Mouse (Mus musculus) liver, embryonic 15.5 days (tissue): ENCODE results near the gene Ubxn1. TPM values are rescaled to one million over a fixed set of nuclear protein-coding genes. Genes with fewer than 3 reads are reported as not detected.
"Not testable (repeated sequence)": the region's sequence is repeated elsewhere in the genome, so short reads cannot be mapped to it uniquely, and the experiment has no call there.

Experiments
- ATAC-seq: fragments of 200-750 bp; cut with Nextera tagmentation; 2 replicates; pipeline ENCODE4 v1.8.0; 2017; ENCODE audit warnings: moderate number of reproducible peaks, mild to moderate bottlenecking, moderate library complexity; ENCODE audit not compliant: insufficient read depth
- H3K27ac ChIP-seq: fragments of 300-500 bp; sonication (generic); replicated peaks from 2 replicates; pipeline ENCODE4 v1.5.1; 2015; ENCODE audit warnings: mild to moderate bottlenecking, inconsistent platforms
- H3K27me3 ChIP-seq: fragments of 300-500 bp; sonication (generic); 2 replicates; pipeline ENCODE4 v1.6.1; 2015; ENCODE audit warnings: mild to moderate bottlenecking, inconsistent platforms
- H3K36me3 ChIP-seq: fragments of 300-500 bp; sonication (generic); replicated peaks from 2 replicates; pipeline ENCODE4 v1.6.1; 2015; ENCODE audit warnings: moderate library complexity, mild to moderate bottlenecking, inconsistent platforms
- H3K4me1 ChIP-seq: fragments of 300-500 bp; sonication (generic); replicated peaks from 2 replicates; pipeline ENCODE4 v1.6.1; 2015; ENCODE audit warnings: inconsistent platforms
- H3K4me2 ChIP-seq: fragments of 300-500 bp; sonication (generic); 2 replicates; pipeline ENCODE4 v1.6.1; 2015; ENCODE audit warnings: moderate library complexity, mild to moderate bottlenecking, inconsistent platforms
- H3K4me3 ChIP-seq: fragments of 300-500 bp; sonication (generic); replicated peaks from 2 replicates; pipeline ENCODE4 v1.5.1; 2015; ENCODE audit warnings: mild to moderate bottlenecking, inconsistent platforms
- H3K9ac ChIP-seq: fragments of 300-500 bp; sonication (generic); 2 replicates; pipeline ENCODE4 v1.6.1; 2015; ENCODE audit warnings: moderate library complexity, mild to moderate bottlenecking, inconsistent platforms
- H3K9me3 ChIP-seq: fragments of 300-500 bp; sonication (generic); replicated peaks from 2 replicates; pipeline ENCODE4 v1.6.1; 2016; ENCODE audit warnings: inconsistent platforms
- WGBS: fragments of 180-500 bp; shearing (Covaris S2); methylation state at CpG from one replicate; pipeline ENCODE4 v1.1.7; 2015; ENCODE audit warnings: mixed read lengths; ENCODE audit not compliant: insufficient replicate concordance; 5-methylcytosine and 5-hydroxymethylcytosine counted together
- polyA plus RNA-seq: library from polyadenylated mRNA; unstranded; fragments of >200 nt; fragmentation: Nextera tagmentation; extraction: Ambion mirVana; gene quantifications from 2 replicates; pipeline ENCODE4 v1.2.1, GENCODE M21; 2015

Gene Ubxn1
- polyA plus RNA-seq, 1 experiment from 2014 or later, result 90.4 TPM

DNA sequence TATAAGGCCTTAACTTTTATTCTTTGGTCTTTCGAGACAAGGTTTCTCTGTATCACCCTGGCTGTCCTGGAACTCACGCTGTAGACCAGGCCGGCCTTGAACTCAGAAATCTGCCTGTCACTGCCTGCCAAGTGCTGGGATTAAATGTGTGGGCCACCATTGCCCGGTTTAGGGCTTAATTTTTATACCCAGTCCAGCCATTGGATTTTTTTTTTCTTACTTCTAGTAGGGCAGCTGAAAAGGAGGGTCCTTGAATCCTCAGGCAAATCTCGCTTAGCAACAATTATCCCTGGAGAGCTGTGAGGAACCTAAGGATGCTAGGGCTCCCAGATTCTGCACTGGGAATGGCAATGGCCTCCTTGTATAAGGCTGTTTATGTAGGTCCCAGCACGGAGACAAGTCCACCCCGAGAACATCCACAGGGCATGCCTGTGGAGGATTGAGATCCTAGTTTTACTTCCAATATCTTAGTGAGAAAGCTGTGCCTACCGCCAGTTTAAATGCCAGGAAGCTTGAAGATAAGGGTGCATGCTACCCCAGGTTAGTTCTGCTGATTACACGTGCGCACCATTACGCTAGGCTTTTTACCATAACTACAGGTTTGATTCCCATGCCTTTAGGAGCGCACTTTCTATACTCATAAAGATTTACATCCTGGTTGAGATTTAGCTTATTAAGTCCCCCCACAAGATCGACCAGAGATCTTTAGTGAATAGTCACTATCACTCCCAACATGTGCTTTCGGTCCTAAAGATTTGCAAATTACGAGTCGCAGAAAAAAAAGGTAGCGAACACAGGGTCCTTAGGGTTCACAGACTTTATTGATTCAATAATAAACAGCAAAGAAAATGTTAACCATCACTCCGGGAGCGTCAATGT is 16.5 kb downstream of the Ubxn1 start:
- Histone ChIP-seq H3K9me3 (no peaks in the 10 kb centered on the region), H3K4me2 (peak overlapping the region; percentile 78), H3K27ac (peak overlapping the region; percentile 75), H3K4me3 (peak overlapping the region; percentile 76), H3K27me3 (no peaks in the 10 kb centered on the region), H3K36me3 (peaks cover 20% of the 10 kb centered on the region), H3K4me1 (peaks cover 46% of the 10 kb centered on the region), H3K9ac (peak overlapping the region; percentile 81)
- no peak for ATAC-seq
- 9% methylated on average over 19 of the region's 19 CpGs for WGBS

GRCm38 (mm10) chr19:8888511-8889385 is 17.5 kb downstream of the Ubxn1 start, which contains the start of the genes 1810009A15Rik and Gm49416:
1810009A15Rik (plus strand) TSS chr19:8888853.
Gm49416 (plus strand) TSS chr19:8888926.
- H3K27ac ChIP-seq, result peak within 1 kb of the TSS; percentile 87
- H3K9ac ChIP-seq, result peak within 1 kb of the TSS; percentile 81
- H3K4me1 ChIP-seq, result peaks cover 54% of the 10 kb centered on the region
- no peaks in the 10 kb centered on the region for H3K9me3 ChIP-seq
- ATAC-seq, result peak; percentile 89
- WGBS, result under 1% methylated on average over 58 of the region's 58 CpGs
- H3K36me3 ChIP-seq, result peaks cover 20% of the 10 kb centered on the region
- H3K27me3 ChIP-seq, result no peaks in the 10 kb centered on the region
- peak within 1 kb of the TSS; percentile 78 for H3K4me2 ChIP-seq
- peak within 1 kb of the TSS; percentile 76 for H3K4me3 ChIP-seq

DNA sequence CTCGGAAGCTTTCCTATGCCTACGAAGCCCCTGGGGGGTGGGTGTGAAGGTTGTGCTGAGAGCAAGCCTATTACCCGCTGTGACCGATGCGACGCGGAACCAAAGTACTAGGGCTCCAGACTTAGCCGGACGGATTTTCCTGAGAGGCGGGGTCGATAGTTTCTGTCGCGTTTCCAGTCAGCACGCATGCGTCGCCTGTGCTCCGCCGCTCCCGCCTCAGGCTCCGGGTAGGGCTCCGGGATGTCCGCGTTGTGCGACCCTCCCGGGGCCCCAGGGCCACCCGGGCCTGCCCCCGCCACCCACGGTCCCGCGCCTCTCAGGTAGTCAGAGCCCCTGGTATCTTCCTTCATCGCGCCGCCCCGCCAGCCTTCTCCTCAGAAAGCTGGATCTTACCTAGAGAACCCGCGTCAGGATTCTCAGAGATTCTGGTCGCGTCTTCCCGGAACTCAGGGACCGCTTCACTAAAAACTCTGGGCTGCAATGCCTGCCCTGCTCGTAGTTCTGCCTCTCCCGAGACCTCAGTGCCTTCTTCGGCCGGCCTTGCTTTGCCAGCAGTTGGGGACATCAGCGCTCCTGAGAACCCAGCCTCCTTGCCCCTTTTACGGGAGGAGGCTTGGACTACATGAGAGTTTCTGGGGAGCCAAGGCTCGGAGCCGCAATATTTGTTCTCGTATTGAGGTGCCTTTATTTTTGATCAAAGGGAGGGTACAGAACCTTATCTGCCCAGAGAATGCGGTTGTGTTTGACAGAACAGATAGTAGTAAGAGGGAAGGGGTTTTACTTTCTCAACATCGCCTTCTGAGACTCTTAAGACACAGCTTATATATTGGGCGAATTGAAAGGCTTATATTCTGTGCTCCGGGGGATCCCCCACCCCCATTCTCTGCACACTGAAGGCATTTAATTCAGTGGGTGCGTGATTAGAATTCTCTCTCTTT is 21.8 kb downstream of the Ubxn1 start, which contains the start of gene Ints5:
Ints5 (plus strand) TSS at position 177 of the 938 bp plus-strand sequence.
- H3K4me2 ChIP-seq, result peak within 1 kb of the TSS; percentile 78
- peak within 1 kb of the TSS; percentile 95 for H3K4me3 ChIP-seq
- peak within 1 kb of the TSS; percentile 96 for H3K9ac ChIP-seq
- H3K36me3 ChIP-seq, result peaks cover 48% of the 10 kb centered on the region
- peak; percentile 45 for ATAC-seq
- peaks cover 71% of the 10 kb centered on the region for H3K4me1 ChIP-seq
- H3K9me3 ChIP-seq, result no peaks in the 10 kb centered on the region
- WGBS, result 1% methylated on average over 54 of the region's 54 CpGs
- H3K27me3 ChIP-seq, result no peaks in the 10 kb centered on the region
- peak within 1 kb of the TSS; percentile 93 for H3K27ac ChIP-seq

- Histone ChIP-seq H3K4me2 (peak overlapping the region; percentile 20), H3K27ac (0 out of 2 replicates have a peak overlapping the region, but pooled peaks have one; percentile 20), H3K27me3 (no peaks in the 10 kb centered on the region), H3K9me3 (no peaks in the 10 kb centered on the region), H3K9ac (no peak overlapping the region), H3K36me3 (peaks cover 40% of the 10 kb centered on the region), H3K4me1 (peaks cover 74% of the 10 kb centered on the region), H3K4me3 (no peak overlapping the region)
- ATAC-seq, result no peak
- 85% methylated on average over 9 of the region's 9 CpGs for WGBS
Measured at GRCm38 (mm10) chr19:8895397-8895960, 24.2 kb downstream of the Ubxn1 start.

- H3K4me2 ChIP-seq, result peak overlapping the region; percentile 20; the same call in 1 of the 2 replicates
- peaks cover 76% of the 10 kb centered on the region for H3K4me1 ChIP-seq
- H3K4me3 ChIP-seq, H3K9ac ChIP-seq, ATAC-seq, H3K27me3 ChIP-seq, H3K9me3 ChIP-seq: not testable (repeated sequence)
- 71% methylated on average over 5 of the region's 5 CpGs for WGBS
- peak overlapping the region; percentile 90 for H3K27ac ChIP-seq
- peaks cover 36% of the 10 kb centered on the region for H3K36me3 ChIP-seq
Measured at GRCm38 (mm10) chr19:8896231-8896630, 24.9 kb downstream of the Ubxn1 start.

- H3K27me3 ChIP-seq, H3K9me3 ChIP-seq: not testable (repeated sequence)
- Histone ChIP-seq H3K4me2 (peak overlapping the region; percentile 81), H3K36me3 (peaks cover 43% of the 10 kb centered on the region), H3K4me3 (peak overlapping the region; percentile 86), H3K27ac (peak overlapping the region; percentile 90), H3K4me1 (peaks cover 70% of the 10 kb centered on the region), H3K9ac (peak overlapping the region; percentile 91)
- ATAC-seq, result peak; percentile 33
- WGBS, result 40% methylated on average over 21 of the region's 21 CpGs
Measured at GRCm38 (mm10) chr19:8897211-8897864, 26.0 kb downstream of the Ubxn1 start.

DNA sequence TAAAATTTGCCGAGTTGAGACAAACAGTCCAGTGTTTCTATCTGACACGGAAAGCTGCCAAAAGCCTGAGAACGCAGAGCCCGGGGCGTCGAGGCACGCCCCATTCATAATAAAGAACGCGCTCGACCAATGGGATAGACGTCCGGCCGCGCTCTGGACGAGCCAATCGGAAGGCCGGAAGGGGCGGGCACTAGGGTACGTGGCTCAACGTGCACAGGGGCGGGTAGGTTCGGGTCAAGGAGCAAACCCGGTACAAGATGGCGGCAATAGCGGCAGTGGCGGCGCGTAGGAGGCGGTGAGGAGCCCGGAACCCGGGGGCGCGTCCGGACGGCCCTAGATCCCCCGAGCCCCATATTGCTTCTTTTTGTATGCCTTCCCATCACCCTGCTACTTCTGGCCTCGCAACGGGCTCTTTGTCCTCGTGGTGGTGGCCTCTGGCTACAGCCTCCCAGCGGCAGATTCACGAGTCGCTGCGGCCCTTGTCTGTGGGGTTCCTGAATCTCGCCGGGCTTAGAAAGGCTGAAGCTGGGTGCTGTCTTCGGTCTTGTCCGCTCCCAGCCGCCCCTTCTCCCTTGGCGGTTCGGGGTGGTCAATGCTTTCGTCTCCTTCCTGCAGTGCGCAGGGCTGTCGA is 26.7 kb downstream of the Ubxn1 start, which contains the start of gene Ganab:
Ganab (plus strand) TSS at position 207 of the 631 bp plus-strand sequence.
- H3K4me1 ChIP-seq, result peaks cover 66% of the 10 kb centered on the region
- H3K4me2 ChIP-seq, result peak within 1 kb of the TSS; percentile 81
- no peaks in the 10 kb centered on the region for H3K9me3 ChIP-seq
- H3K9ac ChIP-seq, result peak within 1 kb of the TSS; percentile 91
- peak within 1 kb of the TSS; percentile 90 for H3K27ac ChIP-seq
- under 1% methylated on average over 53 of the region's 53 CpGs for WGBS
- H3K27me3 ChIP-seq, result no peaks in the 10 kb centered on the region
- peak; percentile 98 for ATAC-seq
- H3K36me3 ChIP-seq, result peaks cover 47% of the 10 kb centered on the region
- peak within 1 kb of the TSS; percentile 86 for H3K4me3 ChIP-seq

DNA sequence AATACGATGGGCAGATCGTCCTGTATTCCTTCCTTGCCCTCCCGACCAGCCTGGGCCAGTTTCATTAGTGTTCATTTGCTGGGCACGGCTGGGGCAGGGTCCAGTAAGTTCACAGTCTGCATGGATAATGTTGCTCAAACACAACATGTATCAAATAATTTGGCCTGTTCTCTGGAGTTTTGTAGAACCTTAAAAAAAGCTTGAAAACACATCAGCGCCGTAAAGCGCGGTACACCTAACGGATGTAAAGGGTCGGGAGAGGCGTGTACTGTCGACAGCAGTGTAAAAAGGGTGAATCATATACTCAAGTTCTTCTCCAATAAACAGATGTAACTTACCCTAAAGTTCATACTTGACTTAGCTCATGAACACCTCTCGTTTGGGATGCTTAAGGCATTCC is 27.3 kb downstream of the Ubxn1 start:
- no peak for ATAC-seq
- Histone ChIP-seq H3K36me3 (peaks cover 53% of the 10 kb centered on the region), H3K27ac (peak overlapping the region; percentile 90), H3K27me3 (no peaks in the 10 kb centered on the region), H3K4me1 (peaks cover 61% of the 10 kb centered on the region), H3K4me2 (peak overlapping the region; percentile 81), H3K9me3 (no peaks in the 10 kb centered on the region), H3K9ac (peak overlapping the region; percentile 91), H3K4me3 (peak overlapping the region; percentile 86)
- 3% methylated on average over 13 of the region's 13 CpGs for WGBS

DNA sequence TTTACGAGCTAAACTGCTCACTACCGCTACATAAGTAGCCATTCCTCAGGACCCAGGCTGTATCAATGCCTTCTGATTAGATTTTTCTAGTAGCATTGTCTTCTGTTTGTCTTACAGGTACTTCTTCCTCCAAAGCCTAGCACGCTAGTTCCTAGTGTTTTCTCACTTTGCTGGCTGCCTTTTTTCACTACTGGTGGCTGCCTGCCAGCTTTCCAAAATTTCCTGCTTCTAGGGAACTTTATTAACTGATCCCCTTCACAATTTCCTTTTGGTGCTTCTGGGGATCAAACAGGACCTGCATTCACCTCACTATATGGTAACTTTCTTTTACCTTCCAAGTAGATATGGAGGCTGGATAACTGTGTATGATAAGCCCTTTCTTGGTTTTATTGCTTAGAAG is 27.8 kb downstream of the Ubxn1 start:
- no peak for ATAC-seq
- peak overlapping the region; percentile 81 for H3K4me2 ChIP-seq

More for the DNA sequence above, 27.8 kb downstream of the Ubxn1 start:
- Histone ChIP-seq H3K27ac (peak overlapping the region; percentile 31; the same call in 1 of the 2 replicates), H3K36me3 (peaks cover 58% of the 10 kb centered on the region), H3K4me3 (peak overlapping the region; percentile 86), H3K9ac (peak overlapping the region; percentile 91), H3K27me3 (no peaks in the 10 kb centered on the region), H3K4me1 (peaks cover 56% of the 10 kb centered on the region), H3K9me3 (no peaks in the 10 kb centered on the region)
- WGBS, result 33% methylated on average over 3 of the region's 3 CpGs
